Mouse (Mus musculus): ENCODE measurements at regions not wholly inside any gene's neighbourhood (a gene's known extent, or its start where the extent isn't known, plus 50 kb on each side); places are given as distances from the start of the nearest gene placed in this dataset.
A peak's percentile ranks its signal among the peaks of the same experiment; 100 is the strongest.
"Not testable (repeated sequence)": the region's sequence is repeated elsewhere in the genome, so short reads cannot be mapped to it uniquely, and the experiment has no call there.

DNA sequence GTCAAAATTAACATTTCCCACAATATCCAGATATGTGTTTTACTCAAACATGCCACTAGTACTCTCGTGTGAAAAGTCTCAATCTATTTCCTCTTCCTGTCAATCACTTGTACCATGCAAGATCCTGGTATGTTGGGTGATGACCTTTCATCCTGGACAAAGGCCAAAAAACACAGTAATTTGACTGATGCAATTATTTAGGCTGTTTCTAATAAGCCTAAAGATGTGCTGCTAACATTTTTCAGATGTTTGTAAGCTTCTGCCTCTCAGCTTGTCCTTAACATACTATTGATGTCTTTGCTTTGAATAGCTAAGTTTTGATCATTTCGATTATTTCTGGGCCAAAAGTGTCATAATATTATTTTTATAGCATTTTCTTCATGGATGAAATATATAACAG is 418.4 kb upstream of the Arrdc4 start:
- WGBS: 68% methylated on average over 2 of the region's 2 CpGs
- Histone ChIP-seq H3K4me3 (ENCODE audit: low read depth, low read length) (no peak overlapping the region), H3K27ac (ENCODE audit: low read depth, low read length) (no peak overlapping the region), H3K4me1 (ENCODE audit: insufficient read depth, low read length) (no peaks in the 10 kb centered on the region), H3K36me3 (ENCODE audit: insufficient read depth, low read length) (no peaks in the 10 kb centered on the region), H3K4me2 (ENCODE audit: low read depth, low read length, poor library complexity, severe bottlenecking) (no peak overlapping the region), H3K9me3 (ENCODE audit: low read length) (no peaks in the 10 kb centered on the region), H3K27me3 (ENCODE audit: insufficient read depth, low read length) (no peaks in the 10 kb centered on the region), H3K9ac (replicated peaks; ENCODE audit: low read length, poor library complexity, severe bottlenecking) (no peak overlapping the region)
- no peak for TF ChIP-seq CTCF (IDR thresholded peaks at IDR 0.05)
- DNase-seq (ENCODE audit: low spot score) (no peak), ATAC-seq (ENCODE audit: low FRiP score) (no peak)

DNA sequence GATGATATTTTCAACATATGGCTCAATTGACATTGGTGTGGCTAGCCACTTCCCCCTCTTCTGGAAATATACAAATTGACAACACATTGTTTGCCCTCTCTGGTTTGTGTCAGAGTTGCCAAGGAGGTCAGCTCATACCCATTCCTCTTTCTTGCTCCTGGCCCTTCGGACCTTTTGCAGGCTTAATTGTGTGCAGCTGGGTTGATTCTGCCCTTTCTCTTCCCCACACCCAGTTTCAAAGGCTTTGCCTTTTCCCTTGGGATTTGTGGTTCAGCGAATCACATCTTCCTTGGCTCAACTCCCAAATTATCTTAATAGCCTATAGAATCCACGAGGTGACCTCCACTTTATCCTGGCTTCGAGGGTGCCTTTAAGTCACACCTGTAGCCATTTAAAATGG is 412.9 kb upstream of the Arrdc4 start:
- Histone ChIP-seq H3K4me1 (ENCODE audit: insufficient read depth, low read length) (no peaks in the 10 kb centered on the region), H3K27me3 (ENCODE audit: insufficient read depth, low read length) (no peaks in the 10 kb centered on the region), H3K9ac (replicated peaks; ENCODE audit: low read length, poor library complexity, severe bottlenecking) (no peak overlapping the region), H3K36me3 (ENCODE audit: insufficient read depth, low read length) (no peaks in the 10 kb centered on the region), H3K4me3 (ENCODE audit: low read depth, low read length) (no peak overlapping the region), H3K4me2 (ENCODE audit: low read depth, low read length, poor library complexity, severe bottlenecking) (no peak overlapping the region), H3K9me3 (ENCODE audit: low read length) (no peaks in the 10 kb centered on the region), H3K27ac (ENCODE audit: low read depth, low read length) (no peak overlapping the region)
- no peak for ATAC-seq (ENCODE audit: low FRiP score)
- WGBS: 71% methylated on average over 4 of the region's 4 CpGs
- TF ChIP-seq CTCF (IDR thresholded peaks at IDR 0.05): no peak
- DNase-seq (ENCODE audit: low spot score): no peak

DNA sequence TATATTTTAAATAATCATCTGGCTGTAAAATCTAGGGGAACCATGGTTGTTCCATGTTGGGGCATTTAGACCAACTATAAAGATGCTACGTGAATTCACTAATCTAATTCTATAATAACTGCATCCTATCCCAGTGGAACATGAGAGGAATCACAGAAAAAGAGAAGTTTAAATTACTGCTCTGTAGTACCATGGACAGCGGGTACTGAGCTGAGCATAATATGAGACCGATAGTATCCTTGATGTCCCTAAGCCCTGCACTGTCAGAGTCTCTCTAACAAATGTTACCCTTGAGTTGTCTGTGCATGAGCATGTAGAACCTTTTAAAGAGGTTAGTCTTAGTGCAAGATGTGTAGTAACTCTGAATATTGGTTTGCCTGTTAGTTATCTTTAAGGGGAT is 393.3 kb upstream of the Arrdc4 start:
- ATAC-seq (ENCODE audit: low FRiP score) (no peak), DNase-seq (ENCODE audit: low spot score) (no peak)
- Histone ChIP-seq H3K9ac (replicated peaks; ENCODE audit: low read length, poor library complexity, severe bottlenecking) (no peak overlapping the region), H3K36me3 (ENCODE audit: insufficient read depth, low read length) (no peaks in the 10 kb centered on the region), H3K4me2 (ENCODE audit: low read depth, low read length, poor library complexity, severe bottlenecking) (no peak overlapping the region), H3K27ac (ENCODE audit: low read depth, low read length) (no peak overlapping the region), H3K4me3 (ENCODE audit: low read depth, low read length) (no peak overlapping the region), H3K9me3 (ENCODE audit: low read length) (no peaks in the 10 kb centered on the region), H3K4me1 (ENCODE audit: insufficient read depth, low read length) (no peaks in the 10 kb centered on the region), H3K27me3 (ENCODE audit: insufficient read depth, low read length) (no peaks in the 10 kb centered on the region)
- TF ChIP-seq CTCF (IDR thresholded peaks at IDR 0.05): no peak
- WGBS: 89% methylated on average over 3 of the region's 3 CpGs

DNA sequence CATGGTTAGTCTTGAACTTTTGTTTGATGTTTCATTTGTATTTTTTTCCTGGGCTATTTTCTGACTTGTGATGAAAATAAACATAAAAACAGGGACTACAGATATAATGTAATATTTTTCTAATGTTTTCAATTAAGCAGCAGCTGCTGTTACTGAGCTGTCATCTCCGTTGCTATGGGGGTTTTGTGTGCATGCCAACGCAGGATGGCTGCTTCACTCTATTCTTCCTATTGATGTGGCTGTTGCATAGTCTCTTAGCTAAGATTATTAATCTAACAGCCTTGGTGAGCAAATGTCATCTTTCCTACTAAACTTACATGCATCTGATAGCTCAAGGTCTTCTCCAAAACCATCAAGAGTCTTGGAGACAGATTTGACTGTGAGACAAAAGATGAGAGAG is 384.4 kb upstream of the Arrdc4 start:
- peak; percentile 4 for DNase-seq (ENCODE audit: low spot score)

DNA sequence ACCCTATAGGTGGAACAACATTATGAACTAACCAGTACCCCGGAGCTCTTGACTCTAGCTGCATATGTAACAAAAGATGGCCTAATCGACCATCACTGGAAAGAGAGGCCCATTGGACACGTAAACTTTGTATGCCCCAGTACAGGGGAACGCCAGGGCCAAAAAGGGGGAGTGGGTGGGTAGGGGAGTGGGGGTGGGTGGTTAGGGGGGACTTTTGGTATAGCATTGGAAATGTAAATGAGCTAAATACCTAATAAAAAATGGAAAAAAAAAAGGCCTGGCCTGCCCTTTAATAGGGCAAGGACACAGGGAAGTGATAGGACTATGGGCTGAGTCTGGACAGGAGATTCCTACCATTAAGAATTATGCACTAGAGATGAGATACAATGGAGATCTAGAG is 352.7 kb upstream of the Arrdc4 start:
- H3K4me3 ChIP-seq (ENCODE audit: low read depth, low read length); H3K4me2 ChIP-seq (ENCODE audit: low read depth, low read length, poor library complexity, severe bottlenecking); H3K9me3 ChIP-seq (ENCODE audit: low read length); H3K27ac ChIP-seq (ENCODE audit: low read depth, low read length); H3K4me1 ChIP-seq (ENCODE audit: insufficient read depth, low read length); H3K27me3 ChIP-seq (ENCODE audit: insufficient read depth, low read length); DNase-seq (ENCODE audit: low spot score); H3K36me3 ChIP-seq (ENCODE audit: insufficient read depth, low read length); H3K9ac ChIP-seq (replicated peaks; ENCODE audit: low read length, poor library complexity, severe bottlenecking); ATAC-seq (ENCODE audit: low FRiP score): not testable (repeated sequence)
- WGBS: no CpG with 5 or more reads among the region's 4 CpGs

More for the DNA sequence above, 384.4 kb upstream of the Arrdc4 start:
- ATAC-seq (ENCODE audit: low FRiP score): no peak
- Histone ChIP-seq H3K27ac (ENCODE audit: low read depth, low read length) (no peak overlapping the region), H3K36me3 (ENCODE audit: insufficient read depth, low read length) (no peaks in the 10 kb centered on the region), H3K4me1 (ENCODE audit: insufficient read depth, low read length) (no peaks in the 10 kb centered on the region), H3K4me3 (ENCODE audit: low read depth, low read length) (no peak overlapping the region), H3K4me2 (ENCODE audit: low read depth, low read length, poor library complexity, severe bottlenecking) (no peak overlapping the region), H3K9ac (replicated peaks; ENCODE audit: low read length, poor library complexity, severe bottlenecking) (no peak overlapping the region), H3K9me3 (ENCODE audit: low read length) (no peaks in the 10 kb centered on the region), H3K27me3 (ENCODE audit: insufficient read depth, low read length) (no peaks in the 10 kb centered on the region)
- TF ChIP-seq CTCF (IDR thresholded peaks at IDR 0.05): no peak
- WGBS: 66% methylated on average over 2 of the region's 2 CpGs

DNA sequence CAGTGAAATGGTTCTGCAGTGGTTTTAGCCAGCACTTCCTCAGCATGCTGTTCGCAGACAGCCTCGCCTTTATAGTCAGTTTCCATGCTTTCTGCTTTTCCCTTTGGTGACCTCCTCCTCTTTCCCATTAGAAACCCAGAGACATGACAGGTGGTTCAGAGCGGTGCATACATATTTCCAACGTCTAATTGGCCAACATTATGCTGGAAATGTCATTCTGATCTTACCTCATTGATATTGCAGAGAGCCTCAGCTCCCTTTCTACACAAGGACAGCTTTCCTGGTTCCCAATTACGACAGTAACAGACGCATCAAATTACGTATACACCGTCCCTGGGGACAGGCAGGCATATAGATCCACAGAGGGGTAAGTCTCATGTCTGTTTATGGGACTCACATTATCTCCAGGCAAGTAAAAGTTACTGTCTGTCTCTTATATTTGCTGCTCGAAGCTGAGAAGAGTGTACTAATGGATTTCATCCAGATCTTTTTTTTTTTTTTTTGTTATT is 348.6 kb upstream of the Arrdc4 start:
- WGBS: 42% methylated on average over 9 of the region's 9 CpGs
- no peaks in the 10 kb centered on the region for H3K36me3 ChIP-seq (ENCODE audit: insufficient read depth, low read length)
- peak; percentile 5 for DNase-seq (ENCODE audit: low spot score)
- no peak for ATAC-seq (ENCODE audit: low FRiP score)
- TF ChIP-seq CTCF (IDR thresholded peaks at IDR 0.05): no peak
- no peak overlapping the region for H3K27ac ChIP-seq (ENCODE audit: low read depth, low read length)
- H3K9ac ChIP-seq (replicated peaks; ENCODE audit: low read length, poor library complexity, severe bottlenecking): no peak overlapping the region
- no peak overlapping the region for H3K4me3 ChIP-seq (ENCODE audit: low read depth, low read length)
- H3K4me2 ChIP-seq (ENCODE audit: low read depth, low read length, poor library complexity, severe bottlenecking): no peak overlapping the region
- H3K27me3 ChIP-seq (ENCODE audit: insufficient read depth, low read length): no peaks in the 10 kb centered on the region
- H3K9me3 ChIP-seq (ENCODE audit: low read length): no peaks in the 10 kb centered on the region
- no peaks in the 10 kb centered on the region for H3K4me1 ChIP-seq (ENCODE audit: insufficient read depth, low read length)

Measured in midbrain, postnatal 0 days (tissue).